Mouse (Mus musculus): ENCODE data around the gene Mx1.

Mx1 gene

GRCm38 (mm10) chr16:97462481-97463181 is at the start of gene Mx1:
TSS of gene Mx1 (minus strand) at chr16:97462907.
- DNase-seq (ENCODE audit: low read depth, low spot score): no peak

DNA sequence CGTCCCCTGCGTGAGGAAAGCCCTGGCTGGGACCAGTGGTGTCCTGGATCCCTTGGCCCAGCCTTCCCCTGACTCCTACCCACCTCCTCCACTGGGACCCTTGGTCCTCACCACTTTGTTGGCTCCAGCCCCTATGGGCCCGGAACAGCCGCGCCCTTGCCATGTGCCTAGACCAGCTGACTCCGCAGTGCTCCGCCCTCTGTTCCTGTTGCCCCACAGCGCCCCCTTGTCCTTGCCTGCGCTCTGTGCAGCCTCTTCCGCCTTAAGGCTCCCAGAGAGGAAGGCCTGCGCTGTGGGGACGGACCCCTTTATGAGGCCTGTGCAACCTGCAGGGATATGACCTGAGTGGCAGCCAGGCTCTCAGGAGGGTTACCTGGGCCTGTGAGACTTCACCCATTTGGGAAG is 49.6 kb upstream of the Mx1 start:
- DNase-seq (ENCODE audit: low read depth, low spot score): no peak

GRCm38 (mm10) chr16:97511495-97511894 is 48.8 kb upstream of the Mx1 start:
- DNase-seq (ENCODE audit: low read depth, low spot score): no peak

GRCm38 (mm10) chr16:97510849-97511248 is 48.1 kb upstream of the Mx1 start:
- no peak for DNase-seq (ENCODE audit: low read depth, low spot score)

GRCm38 (mm10) chr16:97507783-97508182 is 45.1 kb upstream of the Mx1 start:
- no peak for DNase-seq (ENCODE audit: low read depth, low spot score)

DNA sequence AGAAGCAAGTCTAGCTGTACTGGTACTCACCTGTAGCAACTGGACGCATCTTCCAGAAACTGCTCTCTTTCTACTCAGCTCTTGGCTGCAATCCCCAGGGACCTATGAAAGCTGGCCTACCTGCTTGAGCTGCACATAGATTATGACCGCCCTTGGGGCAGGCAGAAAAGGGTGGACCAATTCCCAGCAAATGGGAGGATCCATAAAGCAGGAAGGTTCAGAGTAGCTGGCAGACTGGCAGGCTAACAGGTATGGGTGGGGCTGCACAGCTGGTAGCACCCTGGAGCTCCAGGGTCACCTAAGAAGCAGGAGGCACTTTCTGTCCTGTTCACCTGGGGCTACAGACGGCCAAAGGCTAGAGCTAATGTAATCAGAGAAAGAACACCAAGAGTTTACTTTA is 42.1 kb upstream of the Mx1 start:
- DNase-seq (ENCODE audit: low read depth, low spot score): no peak

DNA sequence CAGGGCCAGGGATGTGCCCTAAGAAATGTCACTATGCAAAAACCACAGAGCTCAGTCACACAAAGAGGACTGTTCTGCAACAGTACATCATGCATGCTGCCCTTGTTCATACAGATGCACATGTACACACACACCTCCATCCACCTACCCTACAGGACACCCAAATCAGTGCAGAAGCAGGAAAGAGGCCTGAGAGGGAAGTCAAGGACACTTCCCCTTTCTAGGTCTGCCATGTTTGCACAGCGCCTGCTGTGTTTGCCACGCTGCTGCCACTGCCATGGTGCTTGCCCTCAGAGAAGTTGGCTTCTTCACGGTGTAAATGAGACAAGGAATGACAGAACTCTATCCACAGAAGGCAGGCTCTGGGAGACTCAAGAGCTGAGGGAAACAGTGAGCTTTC is 41.1 kb upstream of the Mx1 start:
- DNase-seq (ENCODE audit: low read depth, low spot score): no peak

- DNase-seq (ENCODE audit: low read depth, low spot score): no peak
Observed at GRCm38 (mm10) chr16:97500901-97501300, 38.2 kb upstream of the Mx1 start.

DNA sequence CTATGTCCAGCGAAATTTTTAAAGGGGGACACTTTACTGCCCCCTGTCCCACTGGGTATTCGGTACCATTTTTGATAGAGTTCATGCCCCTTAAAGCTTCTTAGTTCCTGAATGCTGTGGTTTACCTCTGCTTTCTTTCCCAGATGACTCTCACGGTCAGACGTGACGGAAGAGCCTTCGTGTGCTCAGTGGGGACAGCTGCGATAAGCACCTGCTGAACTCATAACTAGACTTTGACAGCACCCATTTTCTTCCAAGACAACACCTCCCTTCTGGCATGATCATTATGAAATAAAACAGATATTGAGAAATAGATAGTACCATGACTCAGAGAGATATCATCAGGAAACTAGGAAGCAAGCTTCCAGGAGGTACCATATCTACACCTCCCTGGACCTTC is 36.7 kb upstream of the Mx1 start:
- no peak for DNase-seq (ENCODE audit: low read depth, low spot score)

GRCm38 (mm10) chr16:97498139-97498538 is 35.4 kb upstream of the Mx1 start:
- DNase-seq (ENCODE audit: low read depth, low spot score): no peak

DNA sequence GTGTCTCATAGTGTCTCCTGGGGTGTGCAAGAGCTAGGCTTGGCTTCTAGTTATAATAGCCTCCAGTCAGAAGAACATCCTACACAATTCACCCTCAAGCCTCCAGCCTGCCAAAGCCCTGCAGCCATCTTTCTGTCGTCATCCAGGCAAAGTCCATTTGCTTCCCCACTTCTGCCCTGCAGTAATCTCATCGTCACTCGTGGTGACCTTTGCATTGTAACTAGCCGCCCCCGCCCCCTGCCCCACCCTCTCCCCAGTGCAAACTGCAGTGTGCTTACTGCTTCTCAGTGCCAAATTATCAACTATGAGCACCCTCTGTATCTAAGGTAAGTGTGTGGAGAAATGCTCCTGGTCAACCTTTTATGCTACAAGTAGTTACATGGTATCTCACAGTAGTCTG is 35.0 kb upstream of the Mx1 start:
- DNase-seq (ENCODE audit: low read depth, low spot score): no peak

GRCm38 (mm10) chr16:97496026-97496425 is 33.3 kb upstream of the Mx1 start:
- no peak for DNase-seq (ENCODE audit: low read depth, low spot score)

GRCm38 (mm10) chr16:97492369-97492768 is 29.7 kb upstream of the Mx1 start:
- no peak for DNase-seq (ENCODE audit: low read depth, low spot score)

DNA sequence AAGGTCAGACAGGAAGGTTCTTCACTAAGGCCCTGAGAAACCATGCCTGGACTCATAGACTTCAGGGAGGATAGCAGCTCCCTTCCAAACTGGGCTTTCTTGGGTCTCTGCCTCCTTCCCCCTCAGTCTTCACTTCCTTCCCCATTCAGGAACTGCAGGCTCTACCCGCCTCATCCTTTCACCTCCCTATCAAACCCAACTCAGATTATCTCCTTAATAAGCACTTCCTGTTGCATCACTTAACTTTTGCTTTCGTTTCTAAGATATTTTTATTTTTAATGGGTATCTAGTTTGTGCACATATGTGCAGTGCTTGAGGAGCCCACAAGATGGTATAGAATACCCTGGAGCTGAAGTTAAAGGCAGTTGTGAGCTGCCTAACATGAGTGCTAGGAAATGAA is 15.9 kb upstream of the Mx1 start:
- no peak for DNase-seq (ENCODE audit: low read depth, low spot score)

DNA sequence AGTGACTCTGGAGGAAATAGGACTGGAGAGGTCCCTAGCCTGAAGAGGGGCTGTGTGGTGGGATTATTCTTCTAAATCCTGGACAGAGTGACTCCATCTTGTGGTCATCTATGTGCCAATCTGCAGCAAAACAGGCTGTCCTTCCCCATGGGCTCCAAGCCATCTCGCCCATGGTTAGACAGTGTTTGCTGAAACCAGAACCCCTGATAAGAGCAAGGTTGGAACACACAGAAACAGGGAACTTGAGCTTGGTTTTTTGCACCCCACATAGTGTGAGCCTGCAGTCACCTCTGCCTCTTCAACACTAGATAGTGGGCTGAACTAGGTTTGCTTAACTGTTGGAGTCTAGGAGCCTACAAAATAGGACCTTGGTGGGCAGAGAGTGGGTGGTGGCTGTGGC is 13.8 kb upstream of the Mx1 start:
- no peak for DNase-seq (ENCODE audit: low read depth, low spot score)

DNA sequence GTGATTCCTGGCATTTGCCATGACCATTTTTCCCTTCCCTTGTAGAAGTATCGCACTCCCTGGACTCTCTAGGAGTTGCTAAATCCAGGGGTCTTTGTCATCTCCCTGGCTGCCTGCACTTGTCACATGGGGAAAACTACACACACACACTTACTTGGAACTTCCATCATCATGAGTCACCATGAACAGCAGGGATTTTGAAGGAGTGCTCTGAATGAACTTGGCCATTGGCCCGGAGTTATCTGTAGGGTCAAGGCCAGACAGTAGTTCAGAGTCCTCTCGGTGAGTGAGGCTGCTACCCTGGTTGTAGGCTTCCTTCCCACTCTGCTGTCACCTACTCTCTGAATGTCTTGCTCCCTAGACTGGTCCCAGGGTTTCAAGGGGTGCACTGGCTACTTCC is 12.9 kb upstream of the Mx1 start:
- no peak for DNase-seq (ENCODE audit: low read depth, low spot score)

GRCm38 (mm10) chr16:97474671-97475070 is 12.0 kb upstream of the Mx1 start:
- DNase-seq (ENCODE audit: low read depth, low spot score): no peak

GRCm38 (mm10) chr16:97467993-97468791 is 5.5 kb upstream of the Mx1 start:
- DNase-seq (ENCODE audit: low read depth, low spot score): no peak

- no peak for DNase-seq (ENCODE audit: low read depth, low spot score)
Observed at GRCm38 (mm10) chr16:97467472-97467871, 4.8 kb upstream of the Mx1 start.

DNA sequence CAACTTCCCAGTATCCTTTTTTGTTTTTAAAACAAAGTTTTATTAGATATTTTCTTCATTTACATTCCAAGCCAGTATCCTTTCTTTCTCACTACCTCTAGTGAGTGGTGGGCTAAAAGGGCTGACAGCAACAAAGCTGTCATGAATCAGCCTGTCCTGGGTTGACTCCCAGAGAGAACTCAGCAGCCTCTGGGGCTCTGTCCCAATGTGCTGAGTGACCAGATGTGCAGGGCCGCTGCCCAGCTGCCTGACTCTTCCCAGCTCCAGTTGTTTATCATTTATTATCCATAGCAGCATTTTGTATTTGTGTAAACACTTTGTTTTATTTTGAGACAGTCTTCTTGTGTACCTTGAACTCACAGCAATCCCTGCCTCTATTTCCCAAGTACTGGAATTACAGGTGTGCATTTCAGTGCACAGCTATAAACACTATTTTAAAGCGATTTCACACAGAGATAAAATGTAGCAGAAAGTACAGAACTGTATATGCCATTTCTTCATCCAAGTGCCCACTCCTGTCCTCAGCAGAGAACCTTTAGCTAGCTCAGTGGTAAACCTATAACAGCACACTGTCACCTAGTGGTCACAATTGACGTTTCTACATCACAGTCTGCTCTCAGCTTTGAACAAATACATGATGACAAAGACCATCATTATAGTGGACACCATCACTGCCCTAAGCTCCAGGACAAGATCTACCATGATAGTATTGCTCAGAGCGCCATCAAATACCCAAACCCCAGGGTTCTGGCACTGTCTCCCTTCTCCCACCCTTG is 3.7 kb upstream of the Mx1 start:
- no peak for DNase-seq (ENCODE audit: low read depth, low spot score)

DNA sequence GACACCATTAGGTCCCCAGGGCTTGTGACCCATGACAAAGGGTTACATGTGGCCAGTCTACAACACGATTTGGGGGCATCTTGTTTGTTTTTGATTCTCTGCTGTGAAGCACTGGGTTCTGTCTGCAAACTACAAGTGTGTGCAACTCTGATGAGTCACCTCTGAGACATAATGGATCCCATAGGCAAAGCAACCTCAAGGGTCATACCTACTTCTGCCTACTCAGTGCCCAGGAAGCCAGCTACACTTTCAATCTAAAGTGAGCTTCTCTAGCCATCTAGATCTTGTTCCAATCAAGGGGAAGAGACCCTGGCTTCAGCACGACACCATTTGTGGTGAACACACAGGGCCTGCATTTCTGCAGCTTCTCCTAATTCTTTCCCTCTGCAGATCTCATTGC is 1.4 kb downstream of the Mx1 start:
- DNase-seq (ENCODE audit: low read depth, low spot score): no peak

DNA sequence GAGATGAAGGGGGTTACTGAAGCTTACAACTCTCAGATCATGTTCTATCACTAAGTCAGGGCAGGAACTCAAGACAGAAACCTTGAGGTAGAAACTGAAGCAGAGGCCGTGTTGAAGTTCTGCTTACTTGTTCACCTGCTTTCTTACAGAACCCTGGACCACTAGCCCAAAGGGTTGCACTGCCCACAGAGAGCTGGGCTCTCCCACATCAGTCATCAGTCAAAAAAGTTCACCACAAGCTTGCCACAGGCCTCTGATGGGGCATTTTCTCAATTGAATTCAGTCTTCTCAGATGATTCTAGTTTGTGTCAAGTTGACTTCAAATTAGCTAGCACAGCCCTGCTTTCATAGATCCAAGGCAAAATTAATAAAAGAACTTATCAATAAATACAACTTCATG is 2.9 kb downstream of the Mx1 start:
- no peak for DNase-seq (ENCODE audit: low read depth, low spot score)

GRCm38 (mm10) chr16:97447386-97447785 is 15.3 kb downstream of the Mx1 start:
- no peak for DNase-seq (ENCODE audit: low read depth, low spot score)
